Mouse (Mus musculus) fibroblast of lung, adult 2 months (primary cell): ENCODE results near the gene Tmem136.
A peak's percentile ranks its signal among the peaks of the same experiment; 100 is the strongest.

Experiments used
- DNase-seq: peaks from one replicate; pipeline ENCODE4 v3.0.0-alpha.2; 2011; ENCODE audit warnings: low read depth

Tmem136 gene

DNA sequence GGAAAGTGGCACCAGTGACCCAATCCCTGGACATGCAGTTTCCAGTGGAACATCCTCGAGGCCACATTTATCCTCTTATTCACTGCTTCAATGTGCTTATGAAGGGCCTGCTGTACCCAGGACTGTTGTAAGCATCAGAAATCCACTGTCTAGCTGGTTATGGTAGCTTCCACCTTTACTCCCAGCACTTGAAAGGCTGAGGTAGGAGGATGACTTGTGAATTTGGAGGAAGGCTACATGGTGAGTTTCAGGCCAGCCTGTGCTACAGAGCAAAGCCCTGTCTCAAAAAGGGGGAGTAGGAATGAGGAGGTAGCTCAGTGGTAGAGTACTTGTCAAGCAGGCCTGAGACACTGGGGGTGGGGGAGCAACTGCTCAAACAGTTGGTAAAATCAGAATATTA is 8.3 kb downstream of the Tmem136 start:
- DNase-seq, result no peak

DNA sequence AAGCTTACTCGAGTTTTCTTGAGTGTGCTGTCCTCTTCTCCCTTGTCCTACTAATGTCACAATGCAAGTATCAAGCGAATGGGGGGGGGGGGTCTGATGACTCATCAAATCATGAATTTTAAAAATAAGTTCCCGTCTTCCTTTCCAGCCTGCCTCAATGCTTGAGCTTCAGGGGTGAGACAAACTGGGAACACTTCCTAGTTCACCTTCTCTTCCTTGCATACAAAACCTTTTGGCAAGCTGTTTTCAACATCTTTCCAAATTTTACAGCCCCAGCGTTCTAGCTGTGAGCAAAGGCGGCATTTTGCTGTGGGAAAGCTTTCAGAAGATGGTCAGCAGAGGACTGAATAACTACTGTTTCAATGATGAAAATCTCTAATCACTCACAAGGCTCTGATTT is 8.8 kb downstream of the Tmem136 start:
- DNase-seq, result no peak

DNA sequence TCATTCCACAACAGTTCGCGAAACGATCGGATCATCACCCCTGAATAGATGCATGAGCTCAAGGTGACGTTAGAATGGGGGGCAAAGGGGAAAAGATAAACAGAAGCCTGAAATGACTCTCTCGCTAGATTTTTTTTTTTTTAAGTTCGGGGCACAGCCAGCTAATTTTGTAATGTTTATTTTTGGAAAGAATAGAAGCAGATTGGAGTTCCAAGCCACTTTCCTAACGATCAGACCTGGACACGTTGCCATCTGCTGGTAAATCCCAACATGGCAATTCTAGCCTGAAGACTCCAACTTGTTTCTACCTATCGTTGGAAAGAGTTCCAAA is 9.2 kb downstream of the Tmem136 start, which contains the start of gene Arhgef12:
Arhgef12 (minus strand) TSS at position 53 of the 331 bp plus-strand sequence.
- DNase-seq, result peak; percentile 80

DNA sequence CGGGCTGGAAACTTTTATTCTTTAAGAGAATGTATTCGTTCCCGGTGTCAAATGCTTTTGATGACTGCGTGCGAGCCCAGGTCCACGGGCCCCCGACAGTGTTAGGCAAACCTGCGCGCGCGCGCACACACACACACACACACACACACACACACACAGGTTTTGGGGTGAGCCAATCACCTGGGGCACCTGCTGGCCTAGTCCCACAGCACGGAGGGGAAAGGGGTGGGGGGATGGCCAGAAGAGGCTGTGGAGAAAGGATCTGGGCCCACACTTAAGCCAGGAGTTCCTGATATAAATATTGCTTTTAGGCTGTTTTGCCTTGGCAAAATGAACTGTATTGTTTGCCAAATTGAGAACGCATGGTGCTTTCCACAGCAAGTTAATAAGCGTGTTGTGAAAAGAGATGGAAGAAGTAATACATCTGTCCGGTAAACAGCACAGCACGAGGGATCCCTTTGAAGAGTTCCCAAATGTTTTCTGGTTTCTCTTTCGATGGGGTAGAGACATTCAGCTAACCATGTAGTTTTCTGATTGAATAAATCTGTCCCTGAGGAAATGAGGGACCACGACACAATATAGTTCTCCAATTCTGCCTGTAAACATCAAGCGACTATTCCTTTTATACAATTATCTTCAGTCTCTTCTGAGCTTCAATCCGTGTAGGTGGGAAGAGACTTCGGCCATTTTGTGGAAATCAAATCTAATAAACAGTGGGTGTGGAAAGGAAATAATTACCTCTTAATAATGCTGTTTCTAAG is 9.8 kb downstream of the Tmem136 start:
- no peak for DNase-seq

DNA sequence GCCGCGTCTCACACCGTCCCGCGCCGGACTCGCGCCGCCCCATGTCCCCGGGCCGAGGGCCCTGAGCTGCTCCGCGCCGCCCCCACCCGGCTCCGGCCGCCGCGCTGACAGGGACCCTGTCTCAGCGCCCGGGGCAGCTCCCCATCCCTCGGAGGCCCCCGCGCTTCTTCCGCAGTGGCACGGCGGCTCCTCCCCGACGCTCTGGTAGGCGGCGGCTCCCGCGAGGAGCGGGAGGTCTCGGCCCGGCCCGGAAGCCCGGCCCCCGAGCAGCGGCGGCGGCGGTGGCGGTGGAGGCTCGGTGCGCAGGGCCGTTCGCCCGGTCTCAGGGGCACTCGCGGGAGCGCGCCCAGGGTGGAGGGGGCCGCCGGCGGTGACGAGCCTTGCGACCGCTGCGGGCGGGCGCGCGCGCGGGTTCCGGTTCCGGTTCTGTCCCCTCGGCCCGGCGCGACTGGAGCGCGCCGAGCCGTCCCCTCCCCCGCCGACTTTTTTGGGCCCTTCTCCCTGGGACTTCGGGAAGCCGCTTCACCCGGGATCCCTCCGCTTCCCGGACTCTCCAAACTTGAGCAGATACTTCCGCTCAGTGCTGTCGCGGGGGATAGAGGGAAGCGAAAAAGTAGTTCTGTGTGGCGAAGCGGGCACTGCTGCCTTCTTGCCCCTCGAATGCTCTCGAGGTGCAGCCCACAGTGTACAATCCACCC is 10.6 kb downstream of the Tmem136 start:
- DNase-seq, result peak; percentile 79

DNA sequence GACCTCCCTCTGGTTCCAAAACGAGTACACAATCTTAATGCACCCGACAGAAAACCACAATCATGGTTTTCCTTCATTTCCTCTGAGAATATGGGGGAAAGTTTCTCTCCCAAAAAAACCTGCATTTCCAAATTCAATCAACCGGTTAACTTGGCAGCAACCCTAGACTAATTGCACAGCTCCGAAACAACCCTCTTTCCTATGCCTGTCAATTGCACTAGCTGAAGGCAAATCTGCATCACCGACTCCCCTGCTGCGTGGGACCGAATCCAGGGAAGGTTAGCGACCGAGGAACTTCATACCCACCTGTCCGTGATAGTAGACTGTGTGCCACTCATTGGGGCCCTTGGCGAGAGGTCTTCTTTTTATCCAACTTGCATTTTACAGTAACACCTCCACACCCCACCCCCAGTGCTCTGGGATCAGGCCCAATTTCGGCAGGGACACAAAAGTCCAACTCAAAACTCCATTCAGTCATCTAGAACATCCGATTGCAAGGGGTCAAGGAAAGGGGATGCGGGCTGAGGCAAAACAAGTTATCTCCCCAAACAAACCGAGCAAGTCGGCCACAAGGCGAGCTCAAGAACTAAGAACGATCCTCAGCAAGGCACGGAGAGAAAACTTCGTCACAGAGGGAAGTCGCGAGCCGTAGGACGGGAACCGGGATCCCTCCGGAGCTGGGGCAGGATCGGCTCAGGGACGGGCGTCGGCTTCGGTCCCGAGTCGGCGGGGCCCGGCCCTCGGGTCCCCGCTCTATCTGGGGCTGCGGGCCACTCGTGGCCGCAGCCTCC is 11.3 kb downstream of the Tmem136 start:
- no peak for DNase-seq

DNA sequence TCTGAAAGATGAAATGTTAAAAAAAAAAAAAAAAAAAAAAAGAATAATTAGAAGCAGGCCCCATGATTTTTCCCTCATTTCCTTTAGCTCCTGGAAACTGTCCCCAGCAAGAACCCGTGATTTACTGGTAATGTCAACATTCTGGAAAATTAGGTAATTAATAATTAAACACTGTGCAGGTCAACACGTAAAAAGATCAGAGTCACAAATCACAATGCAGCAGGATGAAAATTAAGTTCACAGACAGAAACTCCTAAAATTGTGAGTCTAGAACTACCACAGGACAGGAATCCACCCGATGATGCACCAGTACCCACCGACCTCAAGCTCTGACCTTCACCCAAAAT is 11.9 kb downstream of the Tmem136 start:
- no peak for DNase-seq

DNA sequence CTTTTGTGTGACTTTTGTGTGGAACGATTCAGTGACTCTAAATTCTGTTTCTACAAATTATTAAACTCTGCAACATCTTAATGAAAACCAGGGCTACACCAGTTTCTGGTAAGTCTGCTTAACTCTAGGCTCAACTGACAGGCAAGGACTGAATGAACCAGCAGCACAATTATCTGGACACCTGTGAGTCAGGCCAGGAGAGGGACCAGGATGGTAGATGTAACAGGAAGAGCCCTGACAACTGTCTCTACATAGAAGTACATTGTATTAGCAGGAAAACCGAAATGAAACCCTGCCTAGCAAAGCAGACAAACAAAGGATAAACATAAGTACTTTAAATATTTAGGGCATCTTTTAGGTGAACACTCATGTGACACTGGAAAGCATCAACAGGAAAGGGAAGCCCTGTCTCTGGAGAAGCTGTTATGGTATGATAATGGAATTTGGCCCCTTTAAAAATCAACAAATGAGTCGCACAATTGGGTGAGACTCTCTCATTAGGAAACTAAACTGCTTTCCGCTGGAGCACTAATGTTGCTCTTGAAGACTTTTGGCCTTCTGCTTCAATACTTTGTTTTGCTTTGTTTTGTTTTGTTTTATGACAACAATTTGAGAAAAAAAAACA is 12.6 kb downstream of the Tmem136 start:
- DNase-seq, result no peak

DNA sequence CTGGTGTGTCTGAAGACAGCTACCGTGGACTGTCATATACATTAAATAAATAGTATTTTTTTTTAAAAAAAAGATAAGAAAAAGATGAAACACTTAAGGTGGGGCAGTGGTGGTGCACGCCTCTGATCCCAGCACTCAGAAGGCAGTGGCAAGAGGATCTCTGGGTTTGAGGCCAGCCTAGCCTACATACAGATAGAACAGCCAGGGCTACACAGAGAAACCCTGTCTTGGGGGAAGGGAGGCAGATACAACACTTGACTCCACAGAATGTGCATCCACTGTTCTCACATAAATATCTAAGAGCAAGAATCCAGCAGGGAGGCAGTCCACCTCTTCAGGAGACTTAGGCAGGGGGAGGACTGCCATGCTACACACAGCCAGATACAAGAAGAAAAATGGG is 13.4 kb downstream of the Tmem136 start:
- no peak for DNase-seq

DNA sequence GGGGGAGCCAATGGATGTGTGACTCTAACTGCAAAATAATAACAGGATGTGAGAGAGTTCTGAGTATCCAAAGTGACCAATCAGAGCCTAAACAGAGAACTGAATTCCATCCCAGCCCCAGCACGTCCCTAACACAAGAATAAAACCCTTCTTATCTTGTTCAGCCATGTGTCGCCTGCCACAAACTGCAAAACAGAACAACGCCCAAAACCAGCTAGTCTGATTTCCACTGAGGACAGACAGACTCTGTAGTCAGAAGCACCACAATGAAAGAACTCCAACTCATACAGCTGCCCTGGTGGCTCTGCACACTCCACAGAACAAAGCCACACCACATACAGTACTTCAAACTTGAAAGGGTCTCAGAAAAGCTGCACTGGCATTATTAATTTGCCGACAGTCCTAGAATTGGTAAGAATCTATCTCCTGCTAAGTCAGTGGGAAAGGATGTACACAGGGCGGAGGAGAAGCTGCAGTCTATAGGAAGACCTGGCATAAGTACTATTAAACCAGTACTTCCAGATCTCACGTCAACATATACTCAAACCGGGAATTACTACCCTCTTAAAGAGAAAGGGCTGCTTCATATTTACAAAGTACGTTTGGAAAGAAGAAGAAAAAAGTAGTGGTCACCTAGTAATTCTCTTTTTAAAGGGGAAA is 14.3 kb downstream of the Tmem136 start:
- no peak for DNase-seq

DNA sequence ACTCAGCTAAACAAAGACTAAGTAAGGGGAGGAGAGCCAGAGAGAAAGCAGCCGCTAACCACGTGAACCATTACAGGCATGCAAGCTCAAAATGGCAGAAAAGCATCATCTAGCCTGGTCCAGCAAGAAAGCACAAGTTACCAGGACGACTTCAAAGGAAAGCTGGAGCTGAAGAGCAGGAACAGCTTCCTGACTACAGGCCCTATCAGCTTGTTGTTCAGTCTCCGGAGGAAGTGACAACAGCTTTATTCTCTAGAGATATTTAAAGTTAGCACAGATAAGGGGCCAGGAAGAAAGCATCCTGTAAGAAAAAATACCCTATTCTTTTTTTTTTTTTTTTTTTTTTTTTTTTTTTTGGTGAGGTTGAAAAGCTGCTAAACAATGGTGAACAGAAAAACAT is 17.4 kb downstream of the Tmem136 start:
- DNase-seq, result no peak

DNA sequence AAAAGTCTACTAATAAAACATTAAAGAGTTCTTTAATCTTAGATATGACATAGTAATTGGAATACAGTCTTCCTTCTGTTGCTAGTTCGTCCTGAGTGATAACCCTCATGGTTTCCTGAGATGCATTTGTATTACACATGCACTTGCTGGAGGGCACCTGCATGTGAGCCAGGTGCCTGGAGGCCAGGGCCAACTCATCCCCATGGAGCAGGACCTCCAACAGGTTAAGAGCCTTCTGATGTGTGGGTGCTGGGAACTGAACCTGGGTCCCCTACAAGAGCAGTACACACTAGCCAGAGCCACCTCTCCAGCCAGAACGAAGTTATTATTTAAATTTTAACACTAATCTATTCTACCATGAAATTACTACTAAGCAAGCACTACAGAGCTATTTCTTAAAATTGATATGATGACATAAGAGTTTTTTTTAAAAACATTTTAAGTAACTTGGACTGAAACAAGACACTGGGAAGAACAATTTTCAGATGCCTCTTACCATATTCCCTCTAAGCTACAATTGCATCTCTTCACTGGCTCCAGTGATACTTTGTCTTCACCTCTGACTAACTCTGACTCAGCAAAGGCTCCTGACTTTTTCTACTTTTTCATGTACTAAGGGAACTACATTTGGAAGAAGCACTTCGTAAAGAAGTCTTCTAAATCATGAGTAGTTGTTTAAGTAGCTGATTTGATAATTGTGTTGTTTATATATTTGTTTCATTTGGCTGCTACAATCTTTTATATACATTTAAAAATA is 18.4 kb downstream of the Tmem136 start:
- DNase-seq, result no peak

DNA sequence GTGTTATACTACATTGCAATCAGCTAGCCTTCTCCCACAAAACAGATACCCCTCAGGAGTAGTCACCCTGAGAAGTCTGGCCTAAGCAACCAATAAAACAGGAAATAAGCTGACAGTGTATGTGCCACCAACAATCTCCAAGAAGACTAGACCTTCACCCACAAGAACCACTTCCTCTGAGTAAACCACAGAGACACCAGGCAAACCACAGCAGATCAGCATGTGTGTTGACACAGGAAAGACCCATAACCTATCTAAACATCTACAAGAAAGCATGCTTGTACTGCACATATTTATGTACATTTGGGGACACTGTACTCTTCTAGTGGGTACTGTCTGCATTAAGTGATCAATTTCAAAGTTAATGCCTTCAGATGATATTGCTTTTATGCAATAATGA is 20.0 kb downstream of the Tmem136 start:
- no peak for DNase-seq

DNA sequence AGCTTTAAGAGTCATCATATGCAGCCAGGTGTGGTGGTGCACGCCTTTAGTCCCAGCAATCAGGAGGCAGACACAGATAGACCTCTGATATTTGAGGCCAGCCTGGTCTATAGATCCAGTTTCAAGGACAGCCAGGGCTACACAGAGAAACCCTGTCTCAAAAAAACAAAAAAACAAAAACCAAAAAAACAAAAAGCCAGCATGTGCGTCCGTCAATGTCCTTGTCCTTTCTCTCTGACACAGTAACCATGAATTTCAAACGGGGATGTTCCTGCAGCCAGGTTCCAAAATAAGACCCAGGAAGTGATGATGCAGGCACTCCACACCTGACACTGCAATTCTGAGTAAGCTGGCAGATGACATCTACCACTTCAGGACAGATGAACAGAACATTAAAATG is 21.5 kb downstream of the Tmem136 start:
- no peak for DNase-seq

DNA sequence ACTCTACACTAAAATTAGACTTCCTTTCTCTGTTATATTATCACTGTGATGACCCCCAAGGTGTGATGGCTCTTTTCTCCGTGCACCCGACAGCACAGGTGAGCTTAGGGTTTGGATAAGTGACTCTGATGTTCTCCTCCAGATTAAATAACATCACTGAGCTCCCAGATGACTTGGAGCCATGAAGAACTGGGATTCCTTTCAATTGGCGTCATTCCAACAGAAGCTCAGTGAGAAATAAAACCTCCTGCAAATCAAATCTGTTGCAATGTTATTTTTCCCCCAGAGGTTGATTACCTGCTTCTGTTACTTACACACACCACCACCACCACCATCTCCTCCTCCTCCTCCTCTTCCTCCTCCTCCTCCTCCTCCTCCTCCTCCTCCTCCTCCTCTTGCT is 22.6 kb downstream of the Tmem136 start:
- DNase-seq, result no peak

DNA sequence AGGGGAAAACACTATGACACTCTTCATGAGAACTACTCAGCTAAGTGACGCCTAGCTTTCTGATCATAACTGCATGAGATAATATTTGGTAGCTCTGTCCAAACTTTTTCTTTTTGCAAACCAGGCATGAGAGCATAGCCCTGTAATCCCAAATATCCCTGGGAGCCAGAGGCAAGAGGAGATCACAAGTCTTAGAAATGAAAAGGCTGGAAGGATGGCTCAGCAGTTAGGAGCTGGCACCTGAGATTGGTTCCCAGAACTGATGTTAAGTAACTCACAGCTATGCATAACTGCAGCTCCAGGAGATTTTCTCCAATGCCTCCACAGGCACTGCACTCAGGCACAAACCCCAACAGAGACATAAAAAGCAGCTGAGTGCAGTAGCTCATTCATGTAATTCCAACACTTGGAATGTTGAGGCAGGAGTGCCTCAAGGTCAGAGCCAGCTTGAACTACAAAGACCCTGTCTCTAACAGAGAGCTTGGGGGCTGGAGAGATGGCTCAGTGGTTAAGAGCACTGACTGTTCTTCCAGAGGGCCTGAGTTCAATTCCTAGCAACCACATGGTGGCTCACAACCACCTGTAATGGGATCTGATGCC is 30.6 kb downstream of the Tmem136 start:
- no peak for DNase-seq

DNA sequence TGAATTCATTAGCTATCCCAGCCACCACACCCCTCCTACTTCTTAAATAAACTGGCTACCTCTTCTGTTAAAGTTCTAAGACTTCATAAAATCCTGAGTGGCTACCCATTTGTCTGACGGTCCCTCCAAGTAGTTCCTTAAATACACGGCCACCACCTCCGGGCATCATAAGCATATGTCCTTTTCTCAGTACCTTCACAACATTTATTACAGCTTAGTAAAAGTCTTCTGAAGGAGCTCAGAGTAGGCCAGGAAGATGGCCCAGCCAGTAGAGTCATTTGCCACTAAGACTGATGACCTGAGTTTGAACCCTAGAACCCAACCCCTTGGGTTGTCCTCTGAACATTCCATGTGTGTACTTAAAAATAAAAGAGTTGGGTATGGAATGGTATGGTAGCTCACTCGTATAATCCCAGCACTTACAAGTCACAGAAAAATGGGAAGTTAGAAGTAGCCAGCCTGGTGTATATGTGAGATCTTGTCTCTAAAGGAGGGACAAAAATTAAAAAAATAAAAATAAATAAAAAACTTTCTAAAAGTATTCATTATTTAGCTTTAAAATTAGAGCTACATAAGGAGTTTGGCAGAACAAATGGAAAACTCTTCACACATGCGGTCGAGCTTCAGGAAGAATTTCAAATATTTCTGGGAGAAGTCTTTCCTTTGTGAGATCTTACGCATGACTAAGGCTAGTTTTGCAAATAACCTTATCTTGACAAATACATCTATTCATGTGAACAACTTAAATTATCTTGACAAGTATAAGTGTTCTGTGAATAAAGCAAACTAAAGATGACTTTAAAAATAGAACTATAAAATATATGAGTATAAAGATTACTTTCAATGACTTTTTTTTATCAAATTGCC is 31.6 kb downstream of the Tmem136 start:
- DNase-seq, result no peak

DNA sequence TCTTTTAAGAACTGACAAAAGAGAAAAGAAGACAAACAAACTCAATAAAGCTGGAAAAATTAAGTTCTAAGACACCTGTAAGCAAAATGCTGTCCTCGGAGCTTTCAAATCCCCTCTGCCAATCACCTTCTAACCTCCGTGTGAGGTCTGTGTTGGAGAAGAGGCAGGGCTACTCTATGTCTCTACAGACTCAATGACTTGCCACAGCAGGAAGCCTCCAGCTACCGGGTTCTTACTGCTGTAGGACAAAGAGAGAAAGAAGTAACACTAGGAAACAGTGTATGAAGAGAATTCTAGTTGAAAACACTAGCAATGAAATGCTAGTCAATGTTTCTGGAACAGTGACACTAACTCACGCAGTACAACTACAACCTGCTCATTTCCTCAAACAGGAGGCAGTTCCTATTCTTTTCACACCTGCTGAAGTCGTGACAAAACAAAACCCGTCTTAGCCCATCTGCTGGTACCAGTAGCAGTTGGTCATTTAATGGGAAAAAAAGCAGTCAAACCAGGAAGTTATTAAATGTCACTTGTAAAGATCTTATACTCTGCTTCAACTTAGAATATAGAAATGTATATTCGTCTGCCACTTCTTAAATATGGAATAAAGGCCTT is 32.8 kb downstream of the Tmem136 start:
- no peak for DNase-seq

DNA sequence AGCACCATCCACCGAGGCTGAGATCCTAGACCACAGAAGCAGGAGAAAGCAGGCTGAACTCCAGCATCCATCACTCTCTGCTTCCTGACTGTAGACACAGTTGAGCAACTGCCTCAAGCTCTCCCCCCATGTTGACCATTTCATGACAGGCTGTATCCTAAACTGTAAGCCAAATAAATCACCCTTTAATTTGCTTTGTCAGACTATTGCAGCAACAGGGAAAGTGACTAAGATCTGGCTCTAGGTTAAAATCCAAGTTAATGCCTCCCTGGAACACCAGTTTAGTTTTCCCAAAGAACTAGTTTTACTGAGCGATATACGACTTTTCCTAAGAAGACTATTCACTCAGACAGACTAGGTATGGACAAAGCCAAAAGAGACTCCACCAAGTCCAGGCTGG is 37.7 kb downstream of the Tmem136 start:
- DNase-seq, result peak; percentile 47

DNA sequence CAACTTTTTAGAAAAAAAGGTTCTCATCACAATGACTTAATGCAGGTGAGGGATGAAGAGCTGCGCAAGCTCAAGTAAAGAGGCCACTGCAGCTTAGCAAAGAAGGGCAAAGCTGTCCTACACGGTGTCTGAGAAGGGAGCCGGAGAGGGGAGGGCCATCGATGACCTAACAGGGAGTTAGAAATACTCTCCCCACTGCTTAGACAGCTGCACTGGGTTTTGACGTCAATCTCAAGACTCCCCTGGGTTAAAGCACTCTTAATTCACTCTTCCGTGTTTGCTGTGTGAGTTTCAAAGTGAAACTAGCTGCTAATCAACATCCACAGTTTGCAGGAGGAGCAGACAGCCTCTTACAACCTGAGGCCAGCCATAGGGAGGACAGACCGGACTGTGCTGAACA is 40.2 kb downstream of the Tmem136 start:
- DNase-seq, result no peak
